In the genomic region with DNA sequence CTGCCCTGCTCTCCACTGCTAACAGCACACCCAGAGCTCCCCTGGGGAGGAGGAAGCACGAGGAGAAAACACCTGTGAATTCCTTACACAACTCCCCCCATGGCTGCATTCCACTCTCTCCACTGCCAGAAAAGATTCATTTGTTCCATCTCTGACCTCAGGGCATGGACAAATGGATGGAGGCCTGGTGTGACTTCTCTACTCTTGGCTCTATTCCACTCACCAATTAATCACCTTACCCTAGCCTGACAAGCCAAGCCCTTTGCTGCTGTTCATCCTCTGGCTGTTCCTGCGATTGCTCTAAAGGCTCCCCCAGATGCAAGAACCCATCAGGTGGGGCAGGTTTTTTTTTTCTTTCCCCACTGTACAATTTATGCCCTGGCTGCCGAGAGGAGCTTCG, we compare ENCODE assay signal across 14 mouse cellular contexts.
DNase-seq lines count a peak whose midpoint lies in the region; ATAC-seq and TF ChIP-seq lines count a peak whose summit lies in the region.
"Had no signal": no experiment of that assay in that cellular context is flagged by ENCODE, and none has a peak within 500 bp of the region (broad histone marks: within the 10 kb centered on the region; RNA-seq: fewer than 3 reads in every experiment).

No protein-coding gene starts in this region.

- H3K9ac ChIP-seq in kidney, embryonic 14.5 days (ENCODE audit: low read depth, low read length): no peak overlapping the region
- H3K9ac ChIP-seq in limb, embryonic 14.5 days (ENCODE audit: low read depth, low read length, severe bottlenecking): no peak overlapping the region
- H3K9ac ChIP-seq in forebrain, embryonic 11.5 days (ENCODE audit: low read length): no peak overlapping the region
- H3K9ac ChIP-seq: limb, embryonic 13.5 days had no signal

- TF ChIP-seq POLR2A in limb, embryonic 14.5 days (IDR thresholded peaks at IDR 0.05; ENCODE audit: borderline replicate concordance, extremely low read depth, insufficient read depth, insufficient read length): no peak

- no peak overlapping the region for H3K27ac ChIP-seq in kidney, embryonic 14.5 days (ENCODE audit: low read depth, low read length)
- H3K27ac ChIP-seq in limb, embryonic 14.5 days (replicated peaks; ENCODE audit: low read depth, low read length): no peak overlapping the region
- no peak overlapping the region for H3K27ac ChIP-seq in forebrain, embryonic 11.5 days (ENCODE audit: low read depth, low read length)
- H3K27ac ChIP-seq: heart, adult 2 months; limb, embryonic 13.5 days had no signal

- no peaks in the 10 kb centered on the region for H3K27me3 ChIP-seq in kidney, embryonic 14.5 days (ENCODE audit: control insufficient read depth, insufficient read depth, low read length)
- H3K27me3 ChIP-seq in limb, embryonic 14.5 days (ENCODE audit: control insufficient read depth, insufficient read depth, low read length): no peaks in the 10 kb centered on the region
- H3K27me3 ChIP-seq in forebrain, embryonic 11.5 days (ENCODE audit: control insufficient read depth, insufficient read depth, low read length): no peaks in the 10 kb centered on the region
- H3K27me3 ChIP-seq: limb, embryonic 13.5 days had no signal

- no peaks in the 10 kb centered on the region for H3K4me1 ChIP-seq in kidney, embryonic 14.5 days (ENCODE audit: control insufficient read depth, insufficient read depth, low read length)
- peaks cover 14% of the 10 kb centered on the region for H3K4me1 ChIP-seq in limb, embryonic 14.5 days (ENCODE audit: control insufficient read depth, insufficient read depth, low read length)
- H3K4me1 ChIP-seq in forebrain, embryonic 11.5 days (replicated peaks; ENCODE audit: control insufficient read depth, insufficient read depth, low read length): no peaks in the 10 kb centered on the region

- no peak overlapping the region for H3K4me2 ChIP-seq in kidney, embryonic 14.5 days (replicated peaks; ENCODE audit: low read depth, low read length)
- no peak overlapping the region for H3K4me2 ChIP-seq in limb, embryonic 14.5 days (replicated peaks; ENCODE audit: low read depth, low read length, severe bottlenecking)
- H3K4me2 ChIP-seq in forebrain, embryonic 11.5 days (ENCODE audit: low read depth, low read length, severe bottlenecking): no peak overlapping the region
- H3K4me2 ChIP-seq: limb, embryonic 13.5 days had no signal

- no peak overlapping the region for H3K4me3 ChIP-seq in kidney, embryonic 14.5 days (ENCODE audit: low read length)
- H3K4me3 ChIP-seq in limb, embryonic 14.5 days (replicated peaks; ENCODE audit: low read length): no peak overlapping the region
- no peak overlapping the region for H3K4me3 ChIP-seq in forebrain, embryonic 11.5 days (ENCODE audit: low read depth, low read length)
- H3K4me3 ChIP-seq: heart, adult 2 months; limb, embryonic 13.5 days had no signal

- WGBS in kidney, embryonic 14.5 days: 23% methylated on average over 4 of the region's 4 CpGs
- WGBS in limb, embryonic 14.5 days: 30% methylated on average over 4 of the region's 4 CpGs
- WGBS in forebrain, embryonic 11.5 days: 70% methylated on average over 4 of the region's 4 CpGs

- DNase-seq in kidney, adult 11 months: no peak
- peak; percentile 64 for DNase-seq in Muller cell, postnatal 12 days (ENCODE audit: inconsistent ontology term)
- peak; percentile 29 for DNase-seq in ZHBTc4 (ENCODE audit: low read depth, low spot score)
- peak; percentile 55 for DNase-seq in limb, embryonic 14.5 days (ENCODE audit: low spot score)
- no peak for DNase-seq in forebrain, embryonic 11.5 days (ENCODE audit: low spot score)
- no peak for DNase-seq in cerebellum, postnatal 10 days
- DNase-seq: adrenal gland, postnatal 25 days; cerebellum, postnatal 14 days; heart, adult 2 months; heart, postnatal 36 days; lung, adult 2 months; retina, postnatal 1 day had no signal

- H3K36me3 ChIP-seq in kidney, embryonic 14.5 days (ENCODE audit: control insufficient read depth, insufficient read depth, low read length): no peaks in the 10 kb centered on the region
- no peaks in the 10 kb centered on the region for H3K36me3 ChIP-seq in limb, embryonic 14.5 days (ENCODE audit: control insufficient read depth, insufficient read depth, low read length)
- no peaks in the 10 kb centered on the region for H3K36me3 ChIP-seq in forebrain, embryonic 11.5 days (ENCODE audit: control insufficient read depth, insufficient read depth, low read length)
- H3K36me3 ChIP-seq: limb, embryonic 13.5 days had no signal

- ATAC-seq in kidney, embryonic 14.5 days (ENCODE audit: low FRiP score, low TSS enrichment): 0 out of 2 replicates have a peak, but pooled peaks have one; percentile 39
- no peak for ATAC-seq in limb, embryonic 14.5 days (ENCODE audit: low FRiP score, low read depth)
- ATAC-seq in forebrain, embryonic 11.5 days (replicated peaks; ENCODE audit: low FRiP score): no peak

- no peaks in the 10 kb centered on the region for H3K9me3 ChIP-seq in kidney, embryonic 14.5 days (ENCODE audit: control insufficient read depth, low read length)
- H3K9me3 ChIP-seq in limb, embryonic 14.5 days (ENCODE audit: control insufficient read depth, low read length): no peaks in the 10 kb centered on the region
- no peaks in the 10 kb centered on the region for H3K9me3 ChIP-seq in forebrain, embryonic 11.5 days (ENCODE audit: control insufficient read depth, low read length)
- H3K9me3 ChIP-seq: limb, embryonic 13.5 days had no signal

Comparison
In these comparisons a context has a peak if more than half of its experiments do, and no peak if none do; other contexts are left out.
1. DNase-seq: peak in Muller cell, postnatal 12 days (single experiment), ZHBTc4 (single experiment) and limb, embryonic 14.5 days (single experiment); none in kidney, adult 11 months (single experiment), forebrain, embryonic 11.5 days (single experiment) and cerebellum, postnatal 10 days (0 of 2).